Mouse (Mus musculus) stomach, postnatal 0 days (tissue): ENCODE measurements around the gene Ubxn6.
"Not testable (repeated sequence)": the region's sequence is repeated elsewhere in the genome, so short reads cannot be mapped to it uniquely, and the experiment has no call there.

Source experiments
- CTCF ChIP-seq: IDR thresholded peaks from 2 replicates; pipeline ENCODE4 v1.5.1; 2016; ENCODE audit warnings: antibody characterized with exemption, low read depth, mild to moderate bottlenecking, moderate library complexity
- EP300 ChIP-seq: optimal IDR thresholded peaks from 2 replicates; pipeline ENCODE3; 2016; ENCODE audit warnings: antibody characterized with exemption

- TF ChIP-seq CTCF = peak; percentile 51
- TF ChIP-seq EP300 = not testable (repeated sequence)
Observed at GRCm38 (mm10) chr17:56065715-56066114, 9.1 kb downstream of the Ubxn6 start.
